ENCODE assay signal across 8 mouse cellular contexts in genomic region chr15:12118093-12118431, GRCm38 (mm10). TPM values are rescaled to one million over a fixed set of nuclear protein-coding genes. Genes with fewer than 3 reads are reported as not detected.
DNase-seq lines count a peak whose midpoint lies in the region; ATAC-seq and TF ChIP-seq lines count a peak whose summit lies in the region.

No protein-coding gene starts in this region.

- H3K9me3 ChIP-seq in heart, embryonic 14.5 days (ENCODE audit: control insufficient read depth, low read length), result no peaks in the 10 kb centered on the region
- H3K9me3 ChIP-seq in MEL (replicated peaks; ENCODE audit: insufficient read depth, low read length), result no peaks in the 10 kb centered on the region
- no peaks in the 10 kb centered on the region for H3K9me3 ChIP-seq in forebrain, embryonic 11.5 days (ENCODE audit: control insufficient read depth, low read length)
- no peaks in the 10 kb centered on the region for H3K9me3 ChIP-seq in limb, embryonic 12.5 days

- H3ac ChIP-seq in myocyte (ENCODE audit: control insufficient read depth, insufficient read length), result peak overlapping the region; percentile 76

- peaks cover 10 to 20% of the 10 kb centered on the region in 2 experiments for H3K4me1 ChIP-seq in heart, embryonic 14.5 days (ENCODE audit: control insufficient read depth in 2 of 2, insufficient read depth in 2 of 2, low read length in 2 of 2)
- peaks cover 24 to 25% of the 10 kb centered on the region in 2 experiments for H3K4me1 ChIP-seq in MEL (ENCODE audit: control insufficient read depth in 1 of 2, insufficient read depth in 2 of 2, low read length in 2 of 2)
- H3K4me1 ChIP-seq in forebrain, embryonic 11.5 days (replicated peaks; ENCODE audit: control insufficient read depth, insufficient read depth, low read length), result peaks cover 5% of the 10 kb centered on the region; the same call in 1 of the 2 replicates
- H3K4me1 ChIP-seq in limb, embryonic 12.5 days (replicated peaks), result peaks cover 12% of the 10 kb centered on the region; the same call in 1 of the 2 replicates

- ATAC-seq in heart, embryonic 14.5 days (ENCODE audit: insufficient number of reproducible peaks, insufficient read depth, low FRiP score, low read depth), result no peak
- ATAC-seq in forebrain, embryonic 11.5 days (replicated peaks; ENCODE audit: low FRiP score), result peak; percentile 65; the same call in 1 of the 2 replicates
- ATAC-seq in limb, embryonic 12.5 days (ENCODE audit: insufficient number of reproducible peaks, insufficient read depth, low FRiP score, low TSS enrichment, low read depth), result peak; percentile 21

- H3K36me3 ChIP-seq in heart, embryonic 14.5 days (ENCODE audit: control insufficient read depth, insufficient read depth, low read length), result peaks cover 18% of the 10 kb centered on the region
- H3K36me3 ChIP-seq in MEL (ENCODE audit: control insufficient read depth in 1 of 2, insufficient read depth in 2 of 2, low read length in 2 of 2) (peaks cover 29 to 30% of the 10 kb centered on the region in 2 experiments), myocyte (ENCODE audit: control insufficient read depth, insufficient read depth) (peaks cover 11% of the 10 kb centered on the region)
- no peaks in the 10 kb centered on the region for H3K36me3 ChIP-seq in forebrain, embryonic 11.5 days (ENCODE audit: control insufficient read depth, insufficient read depth, low read length)
- H3K36me3 ChIP-seq in limb, embryonic 12.5 days, result peaks cover 5% of the 10 kb centered on the region; the same call in 1 of the 2 replicates

- H3K4me3 ChIP-seq in heart, embryonic 14.5 days (ENCODE audit: control insufficient read depth in 1 of 2, insufficient read depth in 1 of 2, low read depth in 1 of 2, low read length in 2 of 2), result peak overlapping the region; percentile 99 to 100
- peak overlapping the region; percentile 97 to 99 for H3K4me3 ChIP-seq in MEL (ENCODE audit: control insufficient read depth in 1 of 2, insufficient read depth in 1 of 2, low read depth in 2 of 2, low read length in 2 of 2)
- peak overlapping the region; percentile 98 for H3K4me3 ChIP-seq in forebrain, embryonic 11.5 days (ENCODE audit: low read depth, low read length)
- peak overlapping the region; percentile 100 for H3K4me3 ChIP-seq in limb, embryonic 12.5 days (replicated peaks)
- H3K4me3 ChIP-seq in myocyte, result peak overlapping the region; percentile 46

- no peak for TF ChIP-seq POLR2A in MEL (IDR thresholded peaks at IDR 0.05; ENCODE audit: control insufficient read depth in 1 of 2, insufficient read depth in 1 of 2, low read depth in 1 of 2, low read length in 2 of 2, poor library complexity in 1 of 2)
- no peak for TF ChIP-seq POLR2A in myocyte (IDR thresholded peaks at IDR 0.05; ENCODE audit: insufficient read length, low read depth)

- WGBS in heart, embryonic 14.5 days, result 1% methylated on average over 33 of the region's 43 CpGs
- 0% methylated on average over 16 of the region's 43 CpGs for WGBS in forebrain, embryonic 11.5 days
- 2% methylated on average over 22 of the region's 43 CpGs for WGBS in limb, embryonic 12.5 days

- TF ChIP-seq EP300 in MEL (IDR thresholded peaks at IDR 0.05; ENCODE audit: low read depth in 1 of 2, low read length in 2 of 2), result no peak

- no peak for DNase-seq in heart, adult 8-10 months (ENCODE audit: low spot score)
- no peak for DNase-seq in MEL (ENCODE audit: low read depth, low spot score)
- DNase-seq in forebrain, embryonic 11.5 days (ENCODE audit: low spot score), result peak; percentile 80
- no peak for DNase-seq in frontal cortex, postnatal 10 days (ENCODE audit: low spot score in 2 of 2)
- DNase-seq in adrenal gland, postnatal 36 days, result no peak

- H3K27me3 ChIP-seq in heart, embryonic 14.5 days (ENCODE audit: control insufficient read depth, insufficient read depth, low read length), result no peaks in the 10 kb centered on the region
- H3K27me3 ChIP-seq in MEL (ENCODE audit: control insufficient read depth in 1 of 2, insufficient read depth in 2 of 2, low read length in 2 of 2) (no peaks in the 10 kb centered on the region), myocyte (ENCODE audit: control insufficient read depth, insufficient read depth, insufficient read length) (no peaks in the 10 kb centered on the region)
- no peaks in the 10 kb centered on the region; the same call in 1 of the 2 replicates for H3K27me3 ChIP-seq in forebrain, embryonic 11.5 days (ENCODE audit: control insufficient read depth, insufficient read depth, low read length)
- no peaks in the 10 kb centered on the region for H3K27me3 ChIP-seq in limb, embryonic 12.5 days

- no peak for TF ChIP-seq CTCF in MEL (IDR thresholded peaks at IDR 0.05 in 2 of 3, conservative IDR thresholded peaks at IDR 0.05 in 1 of 3; ENCODE audit: control insufficient read depth in 1 of 3, insufficient read depth in 1 of 3, low read depth in 2 of 3, low read length in 3 of 3, poor library complexity in 1 of 3, severe bottlenecking in 1 of 3)

- H3K79me2 ChIP-seq in MEL (ENCODE audit: control insufficient read depth, insufficient read depth, low read length, poor library complexity), result peaks cover 35% of the 10 kb centered on the region
- peaks cover 49% of the 10 kb centered on the region for H3K79me2 ChIP-seq in myocyte (ENCODE audit: control insufficient read depth, insufficient read depth)

- peak overlapping the region; percentile 95 to 98 for H3K27ac ChIP-seq in heart, embryonic 14.5 days (replicated peaks in 1 of 2; ENCODE audit: control insufficient read depth in 1 of 2, insufficient read depth in 1 of 2, low read depth in 2 of 2, low read length in 2 of 2)
- peak overlapping the region; percentile 88 for H3K27ac ChIP-seq in MEL (ENCODE audit: control insufficient read depth, low read depth, low read length)
- peak overlapping the region; percentile 79 for H3K27ac ChIP-seq in forebrain, embryonic 11.5 days (ENCODE audit: low read depth, low read length)
- peak overlapping the region; percentile 92 for H3K27ac ChIP-seq in limb, embryonic 12.5 days

- H3K4me2 ChIP-seq in heart, embryonic 14.5 days (ENCODE audit: low read length), result peak overlapping the region; percentile 90
- H3K4me2 ChIP-seq in forebrain, embryonic 11.5 days (ENCODE audit: low read depth, low read length, severe bottlenecking), result peak overlapping the region; percentile 73; the same call in 1 of the 2 replicates
- H3K4me2 ChIP-seq in limb, embryonic 12.5 days, result peak overlapping the region; percentile 83
- H3K4me2 ChIP-seq in myocyte (ENCODE audit: low read depth), result no peak overlapping the region

- no peak for TF ChIP-seq RAD21 in MEL (IDR thresholded peaks at IDR 0.05; ENCODE audit: low read depth, low read length)

- peak overlapping the region; percentile 100 for H3K9ac ChIP-seq in heart, embryonic 14.5 days (ENCODE audit: low read length)
- peak overlapping the region; percentile 100 for H3K9ac ChIP-seq in MEL (ENCODE audit: control insufficient read depth, low read depth, low read length, poor library complexity, severe bottlenecking)
- peak overlapping the region; percentile 97 for H3K9ac ChIP-seq in forebrain, embryonic 11.5 days (ENCODE audit: low read length)
- peak overlapping the region; percentile 100 for H3K9ac ChIP-seq in limb, embryonic 12.5 days (replicated peaks)

TF ChIP-seq in MEL, 35 proteins besides CTCF, POLR2A, EP300 and RAD21:
- TF ChIP-seq GABPA (IDR thresholded peaks at IDR 0.05; ENCODE audit: low read depth, low read length), result no peak
- no peak for TF ChIP-seq ETS1 (IDR thresholded peaks at IDR 0.05; ENCODE audit: low read depth, low read length)
- no peak for TF ChIP-seq BHLHE40 (IDR thresholded peaks at IDR 0.05; ENCODE audit: borderline replicate concordance, low read depth, low read length)
- no peak for TF ChIP-seq TAL1 (IDR thresholded peaks at IDR 0.05; ENCODE audit: low read length)
- no peak for TF ChIP-seq MAZ (IDR thresholded peaks at IDR 0.05; ENCODE audit: low read depth, low read length)
- peak; percentile 72; the same call in 1 of the 2 replicates for TF ChIP-seq CHD1 (IDR thresholded peaks at IDR 0.05; ENCODE audit: low read depth, low read length)
- TF ChIP-seq RCOR1 (IDR thresholded peaks at IDR 0.05; ENCODE audit: low read depth, low read length), result no peak
- TF ChIP-seq POLR2AphosphoS5 (IDR thresholded peaks at IDR 0.05; ENCODE audit: borderline replicate concordance, low read depth, low read length), result no peak
- no peak for TF ChIP-seq NRF1 (IDR thresholded peaks at IDR 0.05; ENCODE audit: insufficient read depth, low read depth, low read length, poor library complexity, severe bottlenecking)
- TF ChIP-seq POLR2AphosphoS2 (IDR thresholded peaks at IDR 0.05; ENCODE audit: low read length), result 0 out of 2 replicates have a peak, but pooled peaks have one; percentile 6

TF ChIP-seq in myocyte, 11 proteins besides CTCF, POLR2A, EP300 and RAD21:
- TF ChIP-seq TCF12 (IDR thresholded peaks at IDR 0.05; ENCODE audit: insufficient read depth, poor library complexity, severe bottlenecking) (no peak), MYOG (IDR thresholded peaks at IDR 0.05; ENCODE audit: control insufficient read depth in 1 of 3, insufficient read depth in 1 of 3, insufficient read length in 2 of 3, low read depth in 2 of 3) (no peak), CEBPB (IDR thresholded peaks at IDR 0.05; ENCODE audit: insufficient read depth, poor library complexity, severe bottlenecking) (no peak), TCF3 (IDR thresholded peaks at IDR 0.05; ENCODE audit: insufficient read length, low read depth) (no peak), MAX (IDR thresholded peaks at IDR 0.05; ENCODE audit: low read depth) (no peak), REST (IDR thresholded peaks at IDR 0.05; ENCODE audit: insufficient read depth, insufficient read length) (no peak), POLR2AphosphoS2 (IDR thresholded peaks at IDR 0.05; ENCODE audit: insufficient read length, low read depth) (no peak), E2F4 (IDR thresholded peaks at IDR 0.05; ENCODE audit: insufficient read depth) (no peak), SRF (IDR thresholded peaks at IDR 0.05; ENCODE audit: control insufficient read depth, insufficient read length, low read depth) (no peak), USF1 (IDR thresholded peaks at IDR 0.05; ENCODE audit: low read depth) (no peak), MYOD1 (IDR thresholded peaks at IDR 0.05; ENCODE audit: control insufficient read depth in 1 of 3, insufficient read length in 2 of 3, low read depth in 2 of 3) (no peak)
TF ChIP-seq in myocyte: peak in this region for 0.

RNA-seq across cellular contexts. Expression of gene Zfr, which starts 0.4 kb away (rescaled TPM):
- 136 and 142 TPM in 2 replicates for polyA plus RNA-seq in heart, embryonic 14.5 days (2014; fragmentation: Nextera tagmentation; extraction: Ambion mirVana)
- 10 to 100 TPM; 74.9 to 84.2 (median 79.7) TPM for total RNA-seq in heart, adult 8-10 months (2022)
- total RNA-seq in MEL (2012; rRNA removed), result 51.3 and 54.4 TPM in 2 replicates
- polyA plus RNA-seq in MEL (2012; ENCODE audit: insufficient read depth in 1 of 2, insufficient read length in 2 of 2, low read depth in 1 of 2, low replicate concordance in 2 of 2, missing spikeins in 1 of 2), result 100 to 1,000 TPM; 108 to 199 TPM
- polyA plus RNA-seq in forebrain, embryonic 11.5 days (2014; fragmentation: Nextera tagmentation; extraction: Ambion mirVana), result 128 and 136 TPM in 2 replicates
- 113 and 121 TPM in 2 replicates for polyA plus RNA-seq in limb, embryonic 12.5 days (2016; fragmentation: Nextera tagmentation; extraction: Ambion mirVana)
- polyA plus RNA-seq in myocyte (2012; fragmentation: generic; extraction: Trizol), result 35.9 TPM
- total RNA-seq in adrenal gland, postnatal 36 days (2021), result 100 to 1,000 TPM; 117 to 215 TPM

Comparison
In these comparisons a context has a peak if more than half of its experiments do, and no peak if none do; other contexts are left out.
1. H3K4me3 ChIP-seq: peak in every context shown above with its lines; median percentile 100 in limb, embryonic 12.5 days; 100 in heart, embryonic 14.5 days; 98 in MEL; 98 in forebrain, embryonic 11.5 days; 46 in myocyte.